Mouse (Mus musculus) midbrain, postnatal 0 days (tissue): ENCODE results near the gene Tead1. TPM values are rescaled to one million over a fixed set of nuclear protein-coding genes. Genes with fewer than 3 reads are reported as not detected.

Source experiments
- ATAC-seq: fragments of 200-750 bp; cut with Nextera tagmentation; 2 replicates; pipeline ENCODE4 v1.8.0; 2017; ENCODE audit warnings: moderate number of reproducible peaks, mild to moderate bottlenecking, moderate TSS enrichment, moderate library complexity; ENCODE audit not compliant: low FRiP score
- DNase-seq: peaks from one replicate; pipeline ENCODE4 v3.0.0-alpha.2; 2015; ENCODE audit warnings: low spot score
- H3K27ac ChIP-seq: fragments of 300-500 bp; sonication (generic); 2 replicates; pipeline ENCODE4 v1.5.1; 2014; ENCODE audit warnings: low read depth, mild to moderate bottlenecking, low read length, mixed read lengths
- H3K27me3 ChIP-seq: fragments of 300-500 bp; sonication (generic); 2 replicates; pipeline ENCODE4 v1.6.1; 2014; ENCODE audit warnings: low read length, control low read depth, mixed read lengths; ENCODE audit not compliant: insufficient read depth
- H3K36me3 ChIP-seq: fragments of 300-500 bp; sonication (generic); 2 replicates; pipeline ENCODE4 v1.6.1; 2014; ENCODE audit warnings: low read length, control low read depth, mixed read lengths; ENCODE audit not compliant: insufficient read depth
- H3K4me1 ChIP-seq: fragments of 300-500 bp; sonication (generic); 2 replicates; pipeline ENCODE4 v1.6.1; 2014; ENCODE audit warnings: mild to moderate bottlenecking, control low read depth, antibody characterized with exemption, low read length, mixed read lengths; ENCODE audit not compliant: insufficient read depth
- H3K4me2 ChIP-seq: fragments of 300-500 bp; sonication (generic); 2 replicates; pipeline ENCODE4 v1.6.1; 2014; ENCODE audit warnings: low read depth, mild to moderate bottlenecking, low read length, mixed read lengths; ENCODE audit not compliant: poor library complexity, severe bottlenecking
- H3K4me3 ChIP-seq: fragments of 300-500 bp; sonication (generic); 2 replicates; pipeline ENCODE4 v1.5.1; 2014; ENCODE audit warnings: low read depth, mild to moderate bottlenecking, low read length, moderate library complexity
- H3K9ac ChIP-seq: fragments of 300-500 bp; sonication (generic); replicated peaks from 2 replicates; pipeline ENCODE4 v1.6.1; 2014; ENCODE audit warnings: mild to moderate bottlenecking, low read length, moderate library complexity, mixed read lengths; ENCODE audit not compliant: poor library complexity, severe bottlenecking
- H3K9me3 ChIP-seq: fragments of 300-500 bp; sonication (generic); 2 replicates; pipeline ENCODE4 v1.6.1; 2016; ENCODE audit warnings: low read length, control low read depth
- CTCF ChIP-seq: IDR thresholded peaks from 2 replicates; pipeline ENCODE4 v1.5.1; 2016; ENCODE audit warnings: antibody characterized with exemption, mild to moderate bottlenecking
- WGBS: fragments of 180-500 bp; shearing (Covaris S2); extraction: QIAGEN DNeasy Blood & Tissue Kit; methylation state at CpG from one replicate; pipeline ENCODE4 v1.1.7; 2014; 5-methylcytosine and 5-hydroxymethylcytosine counted together
- polyA plus RNA-seq: library from polyadenylated mRNA; unstranded; fragments of >200 nt; fragmentation: Nextera tagmentation; extraction: Ambion mirVana; gene quantifications from 2 replicates; pipeline ENCODE4 v1.2.1, GENCODE M21; 2015
- total RNA-seq: library from RNA; depleted of rRNA; stranded (reverse); fragments of >200 nt; gene quantifications from 2 replicates; pipeline ENCODE4 v1.2.3, GENCODE M21; 2014

Gene Tead1
- total and polyA plus RNA-seq, 2 experiments from 2014 or later = 8.0 to 16.6 TPM

DNA sequence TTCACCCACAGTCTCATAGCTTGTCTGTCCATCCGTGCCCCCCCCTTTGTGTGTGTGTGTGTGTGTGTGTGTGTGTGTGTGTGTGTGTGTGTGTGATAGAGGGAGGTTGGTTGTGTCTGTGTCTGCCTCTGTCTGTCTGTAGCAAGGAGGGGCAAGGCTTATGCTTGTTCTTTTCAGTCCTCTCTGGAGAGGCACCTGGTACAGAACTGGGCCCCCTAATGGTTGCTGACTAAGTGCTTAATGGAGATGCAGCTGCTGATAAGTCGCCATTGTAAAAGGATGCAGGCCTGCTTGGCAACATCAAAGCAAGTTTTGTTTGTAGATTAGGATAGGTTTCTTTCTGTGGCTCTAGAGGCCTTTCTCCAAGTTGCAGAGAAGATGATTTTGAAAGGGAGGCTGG is 115.4 kb downstream of the Tead1 start:
- H3K36me3 ChIP-seq = no peaks in the 10 kb centered on the region
- ATAC-seq (no peak), DNase-seq (no peak)
- no peaks in the 10 kb centered on the region for H3K9me3 ChIP-seq
- WGBS = 17% methylated on average over 1 of the region's 2 CpGs
- H3K4me3 ChIP-seq = no peak overlapping the region
- no peaks in the 10 kb centered on the region; the same call in 1 of the 2 replicates for H3K4me1 ChIP-seq
- H3K9ac ChIP-seq = no peak overlapping the region
- no peak overlapping the region for H3K4me2 ChIP-seq
- H3K27me3 ChIP-seq = no peaks in the 10 kb centered on the region
- H3K27ac ChIP-seq = no peak overlapping the region
- peak; percentile 7; the same call in 1 of the 2 replicates for TF ChIP-seq CTCF

DNA sequence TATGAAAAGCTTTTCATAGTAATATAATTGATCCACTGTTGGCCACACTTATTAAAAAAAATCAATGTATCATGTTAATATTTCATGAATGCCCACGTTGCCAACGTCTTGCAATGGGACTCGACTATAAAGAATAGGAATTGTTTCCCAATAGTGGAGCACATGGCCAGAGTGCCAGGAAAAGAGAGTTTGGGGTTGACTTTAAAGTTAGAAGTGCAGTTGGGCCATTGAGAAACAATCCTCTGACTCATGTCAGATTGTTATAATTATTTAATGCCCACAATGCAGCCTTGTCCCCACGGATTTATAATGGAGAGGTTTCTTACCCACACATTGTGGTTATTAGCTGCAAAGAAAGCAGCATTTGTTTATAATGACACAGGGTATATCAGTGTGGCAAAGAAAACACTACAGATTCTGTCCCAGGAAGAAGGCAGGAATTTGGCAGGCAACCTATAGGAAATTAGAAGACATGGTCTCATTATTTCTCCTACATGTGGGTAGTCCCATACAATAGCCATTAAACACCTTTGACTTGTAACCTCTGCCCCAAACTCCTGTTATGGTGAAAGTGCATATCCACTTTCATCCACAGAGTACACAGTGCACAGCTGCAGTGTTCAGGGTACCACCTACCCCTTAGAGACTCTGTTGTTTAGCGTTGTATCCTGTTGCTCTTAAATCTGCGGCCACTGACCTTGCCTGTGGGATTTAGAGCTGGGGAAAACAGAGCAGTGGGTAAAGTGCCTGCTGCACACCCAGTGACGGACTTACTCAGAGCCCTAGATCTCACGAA is 118.6 kb downstream of the Tead1 start:
- no peak for ATAC-seq

DNA sequence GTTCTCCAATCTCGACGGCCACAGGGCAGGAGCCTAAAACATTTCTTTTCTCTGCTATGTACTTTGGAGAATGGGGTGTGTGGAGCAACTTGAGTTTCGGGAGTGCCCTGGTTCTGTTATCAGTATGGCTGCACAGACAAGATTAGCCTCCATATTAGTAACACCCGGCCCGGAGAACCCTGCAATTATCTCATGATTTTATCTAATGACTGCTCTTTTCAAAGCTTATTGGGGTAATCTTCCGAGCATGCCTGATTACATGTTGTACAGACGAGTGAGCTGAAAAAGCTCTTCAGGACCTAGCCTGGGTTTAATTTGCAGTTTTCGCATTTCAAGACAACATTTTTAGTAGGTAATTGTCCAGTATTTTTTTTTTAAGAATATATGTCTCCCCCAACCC is 122.6 kb downstream of the Tead1 start:
- no peak overlapping the region for H3K4me3 ChIP-seq
- no peak overlapping the region for H3K9ac ChIP-seq
- DNase-seq (no peak), ATAC-seq (no peak)
- H3K36me3 ChIP-seq = no peaks in the 10 kb centered on the region
- H3K27ac ChIP-seq = no peak overlapping the region
- H3K9me3 ChIP-seq = no peaks in the 10 kb centered on the region
- H3K4me2 ChIP-seq = no peak overlapping the region
- H3K27me3 ChIP-seq = no peaks in the 10 kb centered on the region
- no peaks in the 10 kb centered on the region; the same call in 1 of the 2 replicates for H3K4me1 ChIP-seq
- TF ChIP-seq CTCF = no peak
- WGBS = 60% methylated on average over 8 of the region's 8 CpGs

More for the DNA sequence above, 118.6 kb downstream of the Tead1 start:
- no peaks in the 10 kb centered on the region for H3K36me3 ChIP-seq
- no peak overlapping the region for H3K4me2 ChIP-seq
- H3K27me3 ChIP-seq = no peaks in the 10 kb centered on the region
- no peak overlapping the region for H3K4me3 ChIP-seq
- DNase-seq = no peak
- 80% methylated on average over 8 of the region's 8 CpGs for WGBS
- TF ChIP-seq CTCF = no peak
- H3K4me1 ChIP-seq = no peaks in the 10 kb centered on the region; the same call in 1 of the 2 replicates
- H3K9me3 ChIP-seq = no peaks in the 10 kb centered on the region
- H3K9ac ChIP-seq = no peak overlapping the region
- no peak overlapping the region for H3K27ac ChIP-seq

DNA sequence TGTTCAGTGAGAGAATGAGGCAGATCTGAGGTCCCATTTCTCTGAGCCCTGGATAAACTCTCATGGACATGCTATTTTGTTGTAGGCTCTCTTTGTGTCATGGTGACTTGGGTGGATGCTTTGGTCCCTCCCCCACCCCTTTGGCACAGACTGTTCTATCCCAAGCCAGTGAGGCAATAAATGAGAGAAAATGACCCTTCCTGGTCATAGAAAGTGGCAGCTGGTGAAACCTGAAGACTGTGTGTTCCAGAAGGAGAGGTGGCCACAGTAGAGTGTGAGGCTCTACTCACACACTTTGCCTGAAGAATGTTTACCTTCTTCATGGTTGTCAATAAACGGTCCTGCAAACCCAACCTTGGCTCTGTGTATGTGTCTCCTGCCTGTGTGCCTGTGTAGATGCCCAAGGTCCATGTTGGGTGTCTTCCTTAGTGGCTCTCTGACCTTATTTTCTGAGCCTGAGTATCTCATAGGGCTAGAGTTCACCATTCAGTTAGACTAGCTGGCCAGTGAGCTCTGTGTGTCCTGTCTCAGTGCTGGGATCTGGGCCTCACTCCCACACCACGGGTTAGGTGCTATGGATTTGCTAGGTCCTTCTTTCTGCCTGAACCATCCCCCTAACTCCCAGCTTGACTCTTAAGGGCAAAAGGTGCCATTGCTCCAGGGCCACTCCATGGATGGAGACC is 127.7 kb downstream of the Tead1 start:
- H3K9ac ChIP-seq = no peak overlapping the region
- H3K27ac ChIP-seq = 0 out of 2 replicates have a peak overlapping the region, but pooled peaks have one; percentile 3
- no peak overlapping the region for H3K4me2 ChIP-seq
- WGBS = 52% methylated on average over 2 of the region's 2 CpGs
- TF ChIP-seq CTCF = no peak
- no peaks in the 10 kb centered on the region for H3K9me3 ChIP-seq
- no peaks in the 10 kb centered on the region for H3K27me3 ChIP-seq
- DNase-seq (no peak), ATAC-seq (no peak)
- H3K4me1 ChIP-seq = no peaks in the 10 kb centered on the region; the same call in 1 of the 2 replicates
- no peaks in the 10 kb centered on the region for H3K36me3 ChIP-seq
- no peak overlapping the region for H3K4me3 ChIP-seq

DNA sequence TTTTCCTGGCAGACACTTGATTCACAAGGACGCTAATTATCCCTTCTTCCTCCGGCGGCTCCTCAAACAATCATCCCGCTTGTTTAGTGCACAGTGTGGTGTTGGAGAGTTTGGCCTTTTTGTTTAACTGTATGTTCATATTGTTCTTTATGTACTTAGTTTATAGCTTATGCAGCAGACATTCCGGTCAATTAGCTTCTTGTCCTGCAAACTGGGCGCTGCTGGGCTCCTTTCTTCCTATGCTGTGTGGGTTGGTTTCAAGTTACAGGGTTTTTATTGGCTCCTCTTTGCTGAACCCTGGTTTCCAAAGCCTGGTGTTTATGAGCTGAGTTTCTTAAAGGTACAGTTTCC is 128.3 kb downstream of the Tead1 start:
- Histone ChIP-seq H3K36me3 (no peaks in the 10 kb centered on the region), H3K4me1 (no peaks in the 10 kb centered on the region; the same call in 1 of the 2 replicates), H3K27ac (no peak overlapping the region), H3K27me3 (no peaks in the 10 kb centered on the region), H3K4me3 (no peak overlapping the region), H3K9ac (no peak overlapping the region), H3K9me3 (no peaks in the 10 kb centered on the region), H3K4me2 (no peak overlapping the region; the same call in 1 of the 2 replicates)
- TF ChIP-seq CTCF = no peak
- 17% methylated on average over 6 of the region's 6 CpGs for WGBS
- no peak for ATAC-seq
- DNase-seq = peak; percentile 64

DNA sequence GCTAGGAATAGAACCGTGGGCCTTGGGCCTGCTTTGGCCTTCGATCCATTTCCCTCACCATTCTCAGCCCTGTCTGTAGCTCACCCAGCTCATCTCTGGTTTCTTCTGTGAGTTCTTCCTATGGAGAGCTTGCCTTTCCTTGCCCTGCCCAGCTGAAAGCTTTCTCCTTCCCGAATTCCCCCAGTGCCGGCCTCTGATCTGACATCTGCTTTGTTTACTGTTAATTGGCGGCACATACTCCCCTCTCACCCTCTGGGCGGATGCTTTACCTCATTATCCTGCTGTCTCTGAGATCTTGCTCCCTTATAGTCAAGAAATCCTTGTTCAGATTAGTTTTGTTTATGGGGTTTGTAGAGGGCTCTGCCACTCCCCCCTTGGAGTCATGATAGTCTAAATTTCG is 131.6 kb downstream of the Tead1 start:
- Histone ChIP-seq H3K27me3 (no peaks in the 10 kb centered on the region), H3K4me3 (no peak overlapping the region), H3K4me1 (no peaks in the 10 kb centered on the region; the same call in 1 of the 2 replicates), H3K4me2 (no peak overlapping the region), H3K36me3 (no peaks in the 10 kb centered on the region), H3K9ac (no peak overlapping the region), H3K27ac (no peak overlapping the region), H3K9me3 (no peaks in the 10 kb centered on the region)
- no peak for TF ChIP-seq CTCF
- ATAC-seq (no peak), DNase-seq (no peak)
- WGBS = 49% methylated on average over 7 of the region's 7 CpGs
